Mouse (Mus musculus): Measurements from ENCODE around the gene Tnfrsf19.

GRCm38 (mm10) chr14:60966061-60966460 is 80.2 kb downstream of the Tnfrsf19 start:
- TF ChIP-seq POLR2A (IDR thresholded peaks at IDR 0.05; ENCODE audit: insufficient read depth, low read depth, low read length) (no peak), CTCF (IDR thresholded peaks at IDR 0.05; ENCODE audit: insufficient read depth, low read depth, low read length) (no peak)
